Mouse (Mus musculus): Measurements from ENCODE around the gene Dcakd.

DNA sequence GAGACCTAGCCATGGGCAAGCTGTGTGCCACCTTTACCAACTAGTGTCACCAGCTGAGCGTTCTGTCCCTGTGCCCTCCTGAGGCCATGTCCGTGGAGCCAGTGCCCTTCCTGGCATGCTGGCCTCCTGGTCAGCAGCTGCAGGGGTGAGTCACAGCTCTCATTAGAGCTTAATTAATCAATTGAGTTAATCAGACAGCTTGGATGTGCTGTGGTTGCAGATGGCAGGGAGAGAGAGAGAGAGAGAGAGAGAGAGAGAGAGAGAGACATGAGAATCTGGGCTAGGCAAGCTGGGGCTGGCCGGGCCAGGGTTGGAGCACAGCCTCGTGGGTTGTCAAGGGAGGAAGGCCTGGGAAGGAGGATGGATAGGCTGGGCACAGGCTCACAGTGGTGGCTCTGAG is 43.5 kb downstream of the Dcakd start:
- TF ChIP-seq ZNF384 (IDR thresholded peaks at IDR 0.05; ENCODE audit: low read depth, low read length) (no peak), MAFK (IDR thresholded peaks at IDR 0.05; ENCODE audit: insufficient read depth, low read depth, low read length) (no peak), CHD2 (IDR thresholded peaks at IDR 0.05; ENCODE audit: low read depth, low read length) (no peak), HCFC1 (IDR thresholded peaks at IDR 0.05; ENCODE audit: borderline replicate concordance, insufficient read depth, low read length) (no peak)

Measured in ES-E14 (cell line).